Comparison of ENCODE assay signal across 8 mouse cellular contexts in the genomic region with DNA sequence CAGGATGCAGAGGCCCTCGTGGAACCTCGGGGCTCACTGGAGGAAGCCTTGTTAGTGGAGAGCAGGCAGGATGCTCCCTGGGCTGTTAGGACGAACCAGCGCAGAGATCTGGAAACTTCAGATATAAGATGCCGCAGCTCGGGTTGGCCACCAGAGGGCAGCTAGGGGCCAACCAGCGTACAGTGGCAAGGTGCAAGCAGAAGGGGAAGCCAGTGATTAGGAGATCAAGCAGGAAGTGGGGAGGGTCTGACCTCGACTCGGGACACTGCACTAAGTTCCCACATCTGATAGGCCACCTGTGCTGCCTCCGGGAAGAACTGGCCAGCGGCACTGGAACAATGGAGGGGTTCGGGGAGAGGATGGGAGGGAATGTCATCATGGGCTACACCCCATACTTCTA. TPM values are rescaled to one million over a fixed set of nuclear protein-coding genes. Genes with fewer than 3 reads are reported as not detected.
A peak's percentile ranks its signal among the peaks of the same experiment; 100 is the strongest.
DNase-seq lines count a peak whose midpoint lies in the region; ATAC-seq and TF ChIP-seq lines count a peak whose summit lies in the region.

No protein-coding gene starts in this region.

- peaks cover 5% of the 10 kb centered on the region for H3K9me3 ChIP-seq in intestine, embryonic 16.5 days (ENCODE audit: control insufficient read depth, low read length)
- no peaks in the 10 kb centered on the region for H3K9me3 ChIP-seq in limb, embryonic 10.5 days (replicated peaks)
- H3K9me3 ChIP-seq in midbrain, embryonic 14.5 days (ENCODE audit: control insufficient read depth, low read length) = no peaks in the 10 kb centered on the region; the same call in 1 of the 2 replicates

- no peaks in the 10 kb centered on the region for H3K4me1 ChIP-seq in intestine, embryonic 16.5 days (ENCODE audit: control insufficient read depth, insufficient read depth, low read length)
- peaks cover 8% of the 10 kb centered on the region; the same call in 1 of the 2 replicates for H3K4me1 ChIP-seq in limb, embryonic 10.5 days
- H3K4me1 ChIP-seq in midbrain, embryonic 14.5 days (ENCODE audit: control insufficient read depth, insufficient read depth, low read length) = no peaks in the 10 kb centered on the region
- H3K4me1 ChIP-seq in spleen, adult 2 months (ENCODE audit: control insufficient read depth, insufficient read depth, insufficient read length) = peaks cover 6% of the 10 kb centered on the region; the same call in 1 of the 2 replicates

- TF ChIP-seq POLR2A in spleen, adult 2 months (IDR thresholded peaks at IDR 0.05; ENCODE audit: low read depth, low read length) = no peak

- TF ChIP-seq CTCF in spleen, adult 2 months (IDR thresholded peaks at IDR 0.05; ENCODE audit: extremely low read depth, insufficient read depth, insufficient read length, insufficient replicate concordance) = peak; percentile 90; the same call in 1 of the 2 replicates

- peak; percentile 24 for DNase-seq in ovary, adult 18-20 months (ENCODE audit: low spot score)
- no peak for DNase-seq in ovary, postnatal 10 days (ENCODE audit: low spot score)
- peak; percentile 87 for DNase-seq in embryo, embryonic 10 days (ENCODE audit: low spot score)
- peak; percentile 97 for DNase-seq in heart, adult 11 months
- DNase-seq in limb, embryonic 10.5 days (ENCODE audit: low spot score) = peak; percentile 74
- peak; percentile 87 for DNase-seq in midbrain, embryonic 14.5 days
- DNase-seq in spleen, adult 2 months (ENCODE audit: low read depth in 1 of 2, low spot score in 2 of 2) = peak in 1 of 2 experiments; percentile 63

- H3K4me2 ChIP-seq in intestine, embryonic 16.5 days (ENCODE audit: low read depth, low read length) = no peak overlapping the region
- no peak overlapping the region for H3K4me2 ChIP-seq in midbrain, embryonic 14.5 days (ENCODE audit: low read length)

- no peak overlapping the region for H3K4me3 ChIP-seq in intestine, embryonic 16.5 days (ENCODE audit: low read length)
- no peak overlapping the region for H3K4me3 ChIP-seq in limb, embryonic 10.5 days
- H3K4me3 ChIP-seq in midbrain, embryonic 14.5 days (replicated peaks; ENCODE audit: low read depth, low read length) = no peak overlapping the region
- no peak overlapping the region for H3K4me3 ChIP-seq in spleen, adult 2 months (ENCODE audit: extremely low read depth, insufficient read depth, insufficient read length)

- WGBS in intestine, embryonic 16.5 days = 5% methylated on average over 12 of the region's 12 CpGs
- WGBS in limb, embryonic 10.5 days = 2% methylated on average over 12 of the region's 12 CpGs
- WGBS in midbrain, embryonic 14.5 days = under 1% methylated on average over 12 of the region's 12 CpGs
- 4% methylated on average over 12 of the region's 12 CpGs for WGBS in spleen, adult 2 months

- no peak overlapping the region for H3K9ac ChIP-seq in intestine, embryonic 16.5 days (ENCODE audit: low read depth, low read length)
- no peak overlapping the region for H3K9ac ChIP-seq in midbrain, embryonic 14.5 days (replicated peaks; ENCODE audit: low read length)

- H3K36me3 ChIP-seq in intestine, embryonic 16.5 days (ENCODE audit: control insufficient read depth, insufficient read depth, low read length) = peaks cover 11% of the 10 kb centered on the region
- H3K36me3 ChIP-seq in limb, embryonic 10.5 days = peaks cover 44% of the 10 kb centered on the region
- H3K36me3 ChIP-seq in midbrain, embryonic 14.5 days (ENCODE audit: control insufficient read depth, insufficient read depth, low read length) = no peaks in the 10 kb centered on the region
- peaks cover 43% of the 10 kb centered on the region for H3K36me3 ChIP-seq in spleen, adult 2 months (ENCODE audit: control insufficient read depth, insufficient read depth, low read length)

- peak; percentile 69 for ATAC-seq in intestine, embryonic 16.5 days
- peak; percentile 34; the same call in 1 of the 2 replicates for ATAC-seq in midbrain, embryonic 14.5 days (ENCODE audit: low FRiP score, low TSS enrichment)

- H3K27ac ChIP-seq in intestine, embryonic 16.5 days (ENCODE audit: low read length) = no peak overlapping the region
- H3K27ac ChIP-seq in limb, embryonic 10.5 days = no peak overlapping the region
- no peak overlapping the region for H3K27ac ChIP-seq in midbrain, embryonic 14.5 days (replicated peaks; ENCODE audit: low read depth, low read length)
- peak overlapping the region; percentile 17; the same call in 1 of the 2 replicates for H3K27ac ChIP-seq in spleen, adult 2 months (ENCODE audit: insufficient read depth, low read length)

- H3K27me3 ChIP-seq in intestine, embryonic 16.5 days (replicated peaks; ENCODE audit: control insufficient read depth, insufficient read depth, low read length) = no peaks in the 10 kb centered on the region
- no peaks in the 10 kb centered on the region for H3K27me3 ChIP-seq in limb, embryonic 10.5 days (ENCODE audit: low read depth, poor library complexity, severe bottlenecking)
- H3K27me3 ChIP-seq in midbrain, embryonic 14.5 days (ENCODE audit: control insufficient read depth, insufficient read depth, low read length) = no peaks in the 10 kb centered on the region; the same call in 1 of the 2 replicates
- H3K27me3 ChIP-seq in spleen, adult 2 months (ENCODE audit: control insufficient read depth, insufficient read depth, low read length) = no peaks in the 10 kb centered on the region

RNA-seq across cellular contexts. Expression of a gene that starts 35.0 kb away (rescaled TPM):
- 235 and 247 TPM in 2 replicates for polyA plus RNA-seq in intestine, embryonic 16.5 days (2015; fragmentation: Nextera tagmentation; extraction: Ambion mirVana)
- 53.5 and 69.1 TPM in 2 replicates for polyA plus RNA-seq in limb, embryonic 10.5 days (2016; fragmentation: Nextera tagmentation; extraction: Ambion mirVana)
- polyA plus RNA-seq in midbrain, embryonic 14.5 days (2014; fragmentation: Nextera tagmentation; extraction: Ambion mirVana) = 14.3 and 38.3 TPM in 2 replicates
- polyA plus RNA-seq in spleen, adult 2 months (2012; rRNA removed) = 104 and 116 TPM in 2 replicates

RNA-seq across cellular contexts. Expression of a gene that starts 35.6 kb away (rescaled TPM):
- 27.2 and 28.1 TPM in 2 replicates for polyA plus RNA-seq in intestine, embryonic 16.5 days (2015; fragmentation: Nextera tagmentation; extraction: Ambion mirVana)
- polyA plus RNA-seq in limb, embryonic 10.5 days (2016; fragmentation: Nextera tagmentation; extraction: Ambion mirVana) = 10.0 and 14.0 TPM in 2 replicates
- 15.1 and 15.5 TPM in 2 replicates for polyA plus RNA-seq in midbrain, embryonic 14.5 days (2014; fragmentation: Nextera tagmentation; extraction: Ambion mirVana)
- polyA plus RNA-seq in spleen, adult 2 months (2012; rRNA removed) = 54.6 and 65.5 TPM in 2 replicates
